Mouse (Mus musculus) cerebellum, adult (tissue): ENCODE results near the gene Syap1.
"Not testable (repeated sequence)": the region's sequence is repeated elsewhere in the genome, so short reads cannot be mapped to it uniquely, and the experiment has no call there.

Source experiments
- ATAC-seq: cut with Nextera tagmentation; 2 replicates; pipeline ENCODE4 v1.9.2; 2017; ENCODE audit warnings: mild to moderate bottlenecking, moderate library complexity, mixed read lengths; ENCODE audit not compliant: insufficient number of reproducible peaks, low FRiP score, low TSS enrichment

Gene Syap1

GRCm38 (mm10) chrX:162831036-162831435 lies 57.2 kb downstream of the Syap1 start:
- ATAC-seq = no peak

- not testable (repeated sequence) for ATAC-seq
These were observed 57.9 kb downstream of the Syap1 start for GRCm38 (mm10) chrX:162830313-162830712.

- ATAC-seq = no peak
These were observed 58.5 kb downstream of the Syap1 start for GRCm38 (mm10) chrX:162829741-162830140.

- ATAC-seq = peak; percentile 100
These were observed 59.0 kb downstream of the Syap1 start, which contains the start of gene Txlng for GRCm38 (mm10) chrX:162829203-162829708. TSS of gene Txlng (minus strand) at chrX:162829454.

GRCm38 (mm10) chrX:162828783-162829182 lies 59.5 kb downstream of the Syap1 start:
- peak; percentile 13; the same call in 1 of the 2 replicates for ATAC-seq

- no peak for ATAC-seq
These were observed 60.2 kb downstream of the Syap1 start for GRCm38 (mm10) chrX:162828016-162828415.
